Mouse (Mus musculus): ENCODE data around the gene Zfc3h1.
A peak's percentile ranks its signal among the peaks of the same experiment; 100 is the strongest.

Gene Zfc3h1

GRCm38 (mm10) chr10:115478441-115479141 lies 93.8 kb downstream of the Zfc3h1 start:
- peak; percentile 9 to 17 for DNase-seq

All from B cell, adult 2 months (primary cell).